Mouse (Mus musculus): ENCODE measurements around the gene Olfr54.
A peak's percentile ranks its signal among the peaks of the same experiment; 100 is the strongest.
"Not testable (repeated sequence)": the region's sequence is repeated elsewhere in the genome, so short reads cannot be mapped to it uniquely, and the experiment has no call there.

Gene Olfr54

GRCm38 (mm10) chr11:51013936-51014335, at the start of gene Olfr54:
Gene Olfr54 (plus strand): TSS chr11:51014236.
- no peak for DNase-seq (ENCODE audit: low spot score in 2 of 2)

DNA sequence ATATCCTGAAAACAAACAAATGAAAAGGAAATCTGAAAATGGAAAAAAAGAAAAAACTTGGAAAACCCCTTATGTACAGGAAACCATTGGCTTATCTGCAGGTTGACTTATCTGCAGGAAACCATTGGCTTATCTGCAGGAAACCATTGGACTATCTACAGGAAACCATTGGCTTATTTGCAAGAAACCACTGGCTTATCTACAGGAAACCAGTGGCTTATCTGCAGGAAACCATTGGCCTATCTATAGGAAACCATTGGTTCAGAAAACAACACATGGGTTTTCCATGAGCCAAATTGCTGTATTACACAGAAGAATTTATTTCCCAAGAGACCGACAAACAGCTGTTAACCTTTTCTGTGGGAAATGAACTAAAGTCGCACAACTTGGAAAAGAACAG, 49.1 kb upstream of the Olfr54 start:
- no peak for DNase-seq (ENCODE audit: low spot score in 2 of 2)

DNA sequence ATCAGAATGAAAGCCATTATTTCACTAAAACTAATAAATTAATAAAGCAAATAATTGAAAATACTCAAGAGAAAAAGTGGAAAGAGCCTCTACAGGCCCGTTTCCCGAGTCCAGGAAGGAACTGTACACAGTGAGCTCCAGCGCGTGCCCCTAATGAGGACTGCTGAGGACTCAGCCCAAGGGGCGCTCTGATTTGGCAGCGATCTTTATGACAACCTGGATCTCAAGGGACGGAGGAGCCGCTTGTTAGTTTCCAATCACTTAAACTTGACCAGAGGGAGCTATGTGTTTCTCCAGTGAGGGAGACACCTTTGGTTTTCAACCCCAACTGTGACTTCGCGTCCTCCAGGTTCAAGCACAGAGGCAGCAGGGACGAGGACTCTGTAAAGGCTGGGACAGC, 47.8 kb upstream of the Olfr54 start, which contains the start of gene Olfr1378:
TSS of gene Olfr1378 (plus strand) at position 301 of the 400 bp plus-strand sequence.
- no peak for DNase-seq (ENCODE audit: low spot score in 2 of 2)

- DNase-seq (ENCODE audit: low spot score in 2 of 2): no peak
Observed at GRCm38 (mm10) chr11:50977216-50977615, 36.8 kb upstream of the Olfr54 start.

GRCm38 (mm10) chr11:50981667-50982066, 32.4 kb upstream of the Olfr54 start, which contains the start of gene Olfr1377:
Gene Olfr1377 (plus strand): TSS chr11:50981967.
- DNase-seq (ENCODE audit: low spot score in 2 of 2): no peak

- no peak for DNase-seq (ENCODE audit: low spot score in 2 of 2)
Observed at GRCm38 (mm10) chr11:51003296-51003695, 10.7 kb upstream of the Olfr54 start, which contains the start of gene Olfr51. Gene Olfr51 (plus strand): TSS chr11:51003596.

- no peak for DNase-seq (ENCODE audit: low spot score in 2 of 2)
Observed at GRCm38 (mm10) chr11:51011821-51012220, 2.2 kb upstream of the Olfr54 start.

DNA sequence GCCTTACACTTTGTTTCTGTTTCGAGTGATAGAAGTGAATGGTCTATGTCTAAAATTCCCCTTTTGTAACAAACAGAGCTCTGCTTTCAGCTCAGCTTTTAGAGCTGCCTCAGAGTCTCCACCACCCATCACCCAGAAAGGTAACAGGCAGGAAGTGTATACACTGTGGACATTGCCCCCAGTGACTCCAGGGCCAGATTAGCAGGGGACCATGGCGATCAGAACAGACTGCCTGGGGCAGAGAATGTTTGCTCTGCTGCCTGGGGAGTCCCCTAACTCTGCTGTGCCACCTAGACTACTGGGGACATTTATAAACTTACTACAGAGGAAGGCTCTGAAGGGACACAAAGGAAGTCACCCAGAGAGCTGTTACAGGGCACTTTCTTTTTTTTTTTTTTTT, 2.3 kb downstream of the Olfr54 start:
- no peak for DNase-seq (ENCODE audit: low spot score in 2 of 2)

GRCm38 (mm10) chr11:51026811-51027210, 12.8 kb downstream of the Olfr54 start:
- not testable (repeated sequence) for DNase-seq (ENCODE audit: low spot score in 2 of 2)

DNA sequence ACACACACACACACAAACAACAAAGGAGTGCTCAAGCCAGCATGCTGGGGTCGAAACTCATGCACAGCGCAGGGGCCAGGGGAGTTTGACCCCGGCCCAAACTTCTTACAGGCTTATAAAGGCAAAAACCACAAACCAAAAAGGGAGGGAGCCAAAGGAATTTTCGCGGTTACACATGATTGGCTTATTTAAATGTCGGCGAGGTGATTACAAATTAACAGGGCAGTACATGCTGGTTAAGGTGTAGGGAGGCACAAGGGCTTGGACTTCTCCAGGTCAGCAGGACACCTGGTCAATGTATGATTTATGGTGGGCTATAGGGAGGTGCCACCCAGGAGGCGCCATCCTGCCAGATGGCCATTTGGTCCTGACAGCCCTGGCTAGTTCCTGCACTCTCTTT, 15.3 kb downstream of the Olfr54 start:
- not testable (repeated sequence) for DNase-seq (ENCODE audit: low spot score in 2 of 2)

- DNase-seq (ENCODE audit: low spot score in 2 of 2): no peak
Observed at GRCm38 (mm10) chr11:51030225-51030624, 16.2 kb downstream of the Olfr54 start.

GRCm38 (mm10) chr11:51032851-51033250, 18.8 kb downstream of the Olfr54 start:
- peak in 1 of 2 experiments; percentile 3 for DNase-seq (ENCODE audit: low spot score in 2 of 2)

GRCm38 (mm10) chr11:51034141-51034540, 20.1 kb downstream of the Olfr54 start:
- DNase-seq (ENCODE audit: low spot score in 2 of 2): not testable (repeated sequence)

DNA sequence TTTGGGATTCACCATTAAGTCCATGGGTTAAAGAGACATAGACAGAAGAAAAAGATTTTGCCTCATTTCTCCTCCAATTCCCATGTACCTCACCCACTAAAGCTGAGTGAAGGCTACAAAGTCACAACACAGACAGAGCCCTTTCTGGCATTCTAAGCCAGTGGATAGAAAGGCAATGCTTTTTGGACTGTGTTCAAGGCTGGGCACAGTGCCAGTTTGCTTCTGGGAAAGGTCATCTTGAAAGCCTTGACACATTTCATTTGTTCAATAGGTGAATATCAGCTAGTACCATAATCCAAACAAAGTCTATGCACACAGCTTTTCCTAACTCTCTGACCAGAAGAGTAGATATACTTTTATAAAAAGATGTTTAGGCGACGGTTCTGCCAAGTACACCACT, 21.9 kb downstream of the Olfr54 start:
- no peak for DNase-seq (ENCODE audit: low spot score in 2 of 2)

DNA sequence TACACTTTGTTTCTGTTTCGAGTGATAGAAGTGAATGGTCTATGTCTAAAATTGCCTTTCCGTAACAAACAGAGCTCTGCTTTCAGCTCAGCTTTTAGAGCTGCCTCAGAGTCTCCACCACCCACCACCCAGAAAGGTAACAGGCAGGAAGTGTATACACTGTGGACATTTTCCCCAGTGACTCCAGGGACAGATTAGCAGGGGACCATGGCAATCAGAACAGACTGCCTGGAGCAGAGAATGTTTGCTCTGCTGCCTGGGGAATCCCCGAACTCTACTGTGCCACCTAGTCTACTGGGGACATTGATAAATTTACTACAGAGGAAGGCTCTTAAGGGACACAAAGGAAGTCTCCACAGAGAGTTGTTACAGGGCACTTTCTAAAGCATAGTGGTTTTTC, 30.7 kb downstream of the Olfr54 start:
- not testable (repeated sequence) for DNase-seq (ENCODE audit: low spot score in 2 of 2)

GRCm38 (mm10) chr11:51047809-51048208, 33.8 kb downstream of the Olfr54 start, which contains the start of gene Olfr1375:
Gene Olfr1375 (plus strand): TSS chr11:51048109.
- not testable (repeated sequence) for DNase-seq (ENCODE audit: low spot score in 2 of 2)

DNA sequence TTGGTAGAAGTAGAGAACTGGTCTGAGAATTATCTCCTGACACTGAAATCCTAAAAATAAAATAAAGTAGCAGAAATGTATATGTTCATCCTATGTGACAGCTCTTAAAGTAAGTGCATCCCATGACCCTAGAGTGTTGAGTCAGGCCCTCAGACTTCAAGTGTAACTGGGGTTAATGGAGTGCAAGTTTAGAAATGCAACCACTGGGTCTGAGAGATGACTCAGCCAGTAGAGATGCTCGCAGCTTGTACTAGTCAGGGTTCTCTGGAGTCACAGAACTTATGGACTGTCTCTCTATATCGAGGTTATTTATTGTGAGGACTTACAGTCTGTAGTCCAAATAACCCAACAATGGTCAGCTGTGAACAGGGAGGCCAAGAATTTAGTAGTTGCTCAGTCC, 37.6 kb downstream of the Olfr54 start:
- DNase-seq (ENCODE audit: low spot score in 2 of 2): no peak

- no peak for DNase-seq (ENCODE audit: low spot score in 2 of 2)
Observed at GRCm38 (mm10) chr11:51053230-51053629, 39.2 kb downstream of the Olfr54 start.

DNA sequence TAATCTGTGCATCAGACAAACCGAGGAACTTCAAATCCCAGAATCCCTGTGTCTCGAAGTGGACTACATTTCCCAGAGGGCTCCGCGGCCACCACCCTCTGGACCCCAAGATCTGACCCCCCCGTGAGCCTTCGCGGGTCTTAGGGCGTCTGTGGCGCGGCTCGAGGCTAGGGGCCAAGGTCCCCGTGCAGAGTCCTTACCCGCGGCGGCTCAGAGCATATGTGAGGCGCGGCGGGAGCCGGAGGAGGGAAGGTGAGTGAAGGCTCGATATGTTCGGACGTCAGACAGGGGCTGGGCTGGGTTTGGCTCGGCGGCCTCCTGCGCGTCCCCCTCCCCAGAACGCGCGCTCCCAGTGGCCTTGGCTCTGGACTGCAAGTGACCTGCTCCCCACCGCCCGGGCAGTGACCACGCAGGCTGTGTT, 45.1 kb downstream of the Olfr54 start, which contains the start of gene Zfp354a:
TSS of gene Zfp354a (plus strand) at position 107 of the 421 bp plus-strand sequence.
- no peak for DNase-seq (ENCODE audit: low spot score in 2 of 2)

DNA sequence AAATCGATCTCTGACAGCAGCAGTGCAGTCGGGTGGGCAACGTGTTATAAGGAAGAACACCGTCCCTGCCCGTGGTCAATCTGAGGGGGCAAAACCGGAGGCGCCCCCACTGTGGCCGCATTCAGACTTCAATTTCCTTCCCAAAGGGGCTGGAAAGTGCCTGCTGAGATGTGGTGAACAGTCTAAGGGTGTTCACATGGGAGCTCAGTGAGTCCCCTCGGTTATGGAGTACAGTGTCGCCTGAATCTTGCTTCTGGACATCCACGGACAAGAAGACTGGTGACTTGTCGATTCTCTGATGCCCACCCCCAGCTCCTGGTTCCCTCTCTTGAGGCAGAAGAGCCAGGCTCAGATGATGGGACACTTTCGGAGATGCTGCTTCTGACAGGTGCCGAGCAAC, 45.6 kb downstream of the Olfr54 start:
- no peak for DNase-seq (ENCODE audit: low spot score in 2 of 2)

DNA sequence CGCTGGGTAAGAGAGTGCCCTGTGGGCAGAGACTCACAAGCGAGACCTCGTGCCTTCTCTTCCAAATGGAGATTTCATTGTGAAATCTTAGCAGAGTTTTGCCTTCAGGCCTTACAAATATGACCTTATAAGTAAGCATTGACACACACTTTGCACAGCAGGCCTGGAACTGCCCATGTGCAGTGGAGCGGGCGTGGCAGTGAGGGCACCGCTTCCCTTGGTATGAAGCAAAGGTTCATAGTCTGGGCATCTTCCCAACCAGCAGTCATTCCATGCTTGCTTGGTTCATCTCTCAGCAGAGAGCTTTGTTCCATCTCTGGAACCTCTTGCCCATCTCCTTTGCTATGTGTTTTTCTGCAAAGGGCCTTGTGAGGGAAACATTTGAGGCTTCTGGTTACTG, 46.9 kb downstream of the Olfr54 start:
- no peak for DNase-seq (ENCODE audit: low spot score in 2 of 2)

GRCm38 (mm10) chr11:51063276-51063675, 49.2 kb downstream of the Olfr54 start:
- no peak for DNase-seq (ENCODE audit: low spot score in 2 of 2)

- no peak for DNase-seq (ENCODE audit: low spot score in 2 of 2)
Observed at GRCm38 (mm10) chr11:51063841-51064240, 49.8 kb downstream of the Olfr54 start.

Data from spleen, postnatal 14 days (tissue).